Mouse (Mus musculus) neural tube, embryonic 11.5 days (tissue): ENCODE results near the gene Espn. TPM values are rescaled to one million over a fixed set of nuclear protein-coding genes. Genes with fewer than 3 reads are reported as not detected.

Source experiments
- ATAC-seq: fragments of 200-750 bp; cut with Nextera tagmentation; 2 replicates; pipeline ENCODE4 v1.8.0; 2017; ENCODE audit warnings: moderate number of reproducible peaks, mild to moderate bottlenecking, moderate TSS enrichment, moderate library complexity; ENCODE audit not compliant: insufficient read depth, low FRiP score, low TSS enrichment
- DNase-seq: peaks from one replicate; pipeline ENCODE4 v3.0.0-alpha.2; 2015; ENCODE audit warnings: low spot score
- H3K27ac ChIP-seq: fragments of 300-500 bp; sonication (generic); 2 replicates; pipeline ENCODE4 v1.5.1; 2014; ENCODE audit warnings: low read depth, mild to moderate bottlenecking, low read length
- H3K27me3 ChIP-seq: fragments of 300-500 bp; sonication (generic); 2 replicates; pipeline ENCODE4 v1.6.1; 2014; ENCODE audit warnings: mild to moderate bottlenecking, low read length, mixed read lengths; ENCODE audit not compliant: control insufficient read depth, insufficient read depth
- H3K36me3 ChIP-seq: fragments of 300-500 bp; sonication (generic); 2 replicates; pipeline ENCODE4 v1.6.1; 2014; ENCODE audit warnings: mild to moderate bottlenecking, low read length, moderate library complexity, mixed read lengths; ENCODE audit not compliant: control insufficient read depth, insufficient read depth
- H3K4me1 ChIP-seq: fragments of 300-500 bp; sonication (generic); 2 replicates; pipeline ENCODE4 v1.6.1; 2014; ENCODE audit warnings: low read length, mixed read lengths; ENCODE audit not compliant: control insufficient read depth, insufficient read depth
- H3K4me2 ChIP-seq: fragments of 300-500 bp; sonication (generic); 2 replicates; pipeline ENCODE4 v1.6.1; 2014; ENCODE audit warnings: low read depth, mild to moderate bottlenecking, moderate library complexity
- H3K4me3 ChIP-seq: fragments of 300-500 bp; sonication (generic); 2 replicates; pipeline ENCODE4 v1.5.1; 2014; ENCODE audit warnings: low read depth, low read length
- H3K9ac ChIP-seq: fragments of 300-500 bp; sonication (generic); 2 replicates; pipeline ENCODE4 v1.6.1; 2014; ENCODE audit warnings: mild to moderate bottlenecking, low read length
- H3K9me3 ChIP-seq: fragments of 300-500 bp; sonication (generic); 2 replicates; pipeline ENCODE4 v1.6.1; 2016; ENCODE audit warnings: low read length; ENCODE audit not compliant: control insufficient read depth
- WGBS: fragments of 180-500 bp; shearing (Covaris S2); extraction: QIAGEN DNeasy Blood & Tissue Kit; methylation state at CpG from one replicate; pipeline ENCODE4 v1.1.7; 2014; 5-methylcytosine and 5-hydroxymethylcytosine counted together
- polyA plus RNA-seq: library from polyadenylated mRNA; unstranded; fragments of >200 nt; fragmentation: Nextera tagmentation; extraction: Ambion mirVana; gene quantifications from 2 replicates; pipeline ENCODE4 v1.2.1, GENCODE M21; 2014

Gene Espn
- polyA plus RNA-seq, 1 experiment from 2014 or later: 0.48 TPM

DNA sequence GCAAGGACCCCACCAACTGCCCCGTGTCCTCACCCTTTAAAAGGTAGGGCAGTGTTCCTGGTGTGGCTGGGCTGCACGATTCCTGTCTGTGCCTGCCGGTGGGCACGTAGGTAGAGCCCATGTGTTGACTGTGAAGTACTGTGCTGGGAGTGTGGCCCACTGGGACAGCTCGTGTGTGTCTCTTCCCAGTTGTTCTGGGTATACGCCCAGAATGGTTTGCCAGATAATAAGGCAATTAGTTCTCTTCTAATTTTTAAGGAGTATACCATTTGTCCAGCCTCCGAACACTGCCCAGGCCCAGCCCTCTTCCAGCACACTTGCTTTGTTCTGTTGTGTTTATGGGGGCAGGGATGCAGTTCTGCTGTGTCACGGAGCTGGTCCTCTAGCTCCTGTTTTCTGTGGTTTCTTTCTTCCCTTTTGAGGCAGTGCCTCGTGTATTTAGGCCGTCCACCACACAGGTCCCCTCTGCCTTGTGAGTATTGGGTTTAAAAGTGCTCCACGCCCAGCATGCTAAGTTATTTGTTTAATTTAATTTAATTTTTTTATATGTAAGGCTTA, 38.0 kb upstream of the Espn start:
- 58% methylated on average over 11 of the region's 11 CpGs for WGBS
- ATAC-seq: no peak
- no peak overlapping the region for H3K27ac ChIP-seq
- no peaks in the 10 kb centered on the region for H3K36me3 ChIP-seq
- H3K9ac ChIP-seq: 0 out of 2 replicates have a peak overlapping the region, but pooled peaks have one; percentile 4
- no peak for DNase-seq
- no peak overlapping the region for H3K4me3 ChIP-seq
- H3K4me1 ChIP-seq: peaks cover 20% of the 10 kb centered on the region
- no peaks in the 10 kb centered on the region for H3K27me3 ChIP-seq
- H3K4me2 ChIP-seq: no peak overlapping the region
- no peaks in the 10 kb centered on the region for H3K9me3 ChIP-seq

DNA sequence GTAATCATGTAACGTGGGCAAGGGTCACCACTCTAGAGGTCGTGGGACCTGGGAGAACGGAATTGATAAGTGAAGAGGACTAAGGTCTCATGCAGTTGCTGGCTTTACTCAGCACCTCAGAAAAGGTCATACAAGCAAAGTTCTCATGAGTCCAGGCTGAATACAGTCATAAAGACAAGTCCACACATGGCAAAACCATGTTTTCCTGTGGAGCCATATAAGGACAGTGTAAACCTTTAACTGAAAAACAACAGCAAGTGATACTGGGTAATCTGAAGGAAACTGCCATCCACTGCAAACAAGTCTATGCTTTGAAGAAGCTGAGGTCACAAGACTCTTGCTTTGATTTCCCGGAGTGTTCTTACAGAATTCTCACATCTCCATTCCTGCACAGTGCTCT, 37.5 kb upstream of the Espn start:
- 85% methylated on average over 4 of the region's 4 CpGs for WGBS
- H3K9ac ChIP-seq: no peak overlapping the region
- DNase-seq (no peak), ATAC-seq (no peak)
- H3K36me3 ChIP-seq: no peaks in the 10 kb centered on the region
- no peak overlapping the region for H3K4me2 ChIP-seq
- H3K4me3 ChIP-seq: no peak overlapping the region
- H3K4me1 ChIP-seq: peaks cover 23% of the 10 kb centered on the region
- no peaks in the 10 kb centered on the region for H3K9me3 ChIP-seq
- no peaks in the 10 kb centered on the region for H3K27me3 ChIP-seq
- H3K27ac ChIP-seq: no peak overlapping the region

DNA sequence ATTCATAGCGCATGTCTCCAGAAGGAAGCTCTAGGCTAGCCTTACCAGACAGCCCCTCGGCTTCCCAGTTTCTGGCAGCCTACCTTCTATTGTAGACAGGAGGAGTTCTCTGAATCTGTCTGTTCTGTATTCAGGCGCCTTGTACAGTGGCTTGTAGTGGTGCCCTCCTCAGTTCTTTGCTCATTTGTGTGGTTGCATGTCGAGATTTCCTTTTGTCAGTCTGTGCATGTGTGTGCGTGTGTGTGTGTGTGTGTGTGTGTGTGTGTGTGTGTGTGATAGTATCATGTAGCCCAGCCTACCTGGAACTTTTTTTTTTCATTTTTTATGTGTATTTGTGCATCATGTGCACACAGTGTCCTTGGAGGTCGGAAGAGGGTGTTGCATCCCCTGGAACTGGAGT, 36.9 kb upstream of the Espn start:
- ATAC-seq (no peak), DNase-seq (no peak)
- Histone ChIP-seq H3K4me2 (no peak overlapping the region), H3K27ac (no peak overlapping the region), H3K27me3 (no peaks in the 10 kb centered on the region), H3K4me3 (no peak overlapping the region), H3K36me3 (no peaks in the 10 kb centered on the region), H3K4me1 (peaks cover 23% of the 10 kb centered on the region), H3K9ac (no peak overlapping the region), H3K9me3 (no peaks in the 10 kb centered on the region)
- WGBS: 89% methylated on average over 6 of the region's 6 CpGs

DNA sequence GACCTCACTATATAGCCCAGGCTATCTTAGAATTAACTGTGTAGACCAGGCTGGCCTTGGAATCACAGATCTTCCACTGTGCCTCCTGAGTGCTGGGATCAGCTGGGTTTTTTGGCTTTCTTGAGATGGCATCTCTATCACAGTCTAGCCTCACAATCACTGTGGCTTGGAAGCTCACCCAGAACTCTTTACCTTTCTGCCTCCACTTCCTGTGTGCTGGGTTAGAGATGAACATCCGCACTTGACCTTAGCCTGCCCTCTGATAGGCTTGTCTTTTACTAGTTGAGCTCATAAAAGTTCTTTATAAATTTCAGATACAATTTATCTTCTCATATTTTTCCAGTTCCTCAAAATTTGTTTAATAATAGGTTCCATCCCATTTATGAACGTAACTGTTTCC, 36.5 kb upstream of the Espn start:
- Histone ChIP-seq H3K9ac (no peak overlapping the region), H3K9me3 (no peaks in the 10 kb centered on the region), H3K36me3 (no peaks in the 10 kb centered on the region), H3K27me3 (no peaks in the 10 kb centered on the region), H3K27ac (no peak overlapping the region), H3K4me2 (no peak overlapping the region), H3K4me1 (peaks cover 23% of the 10 kb centered on the region), H3K4me3 (no peak overlapping the region)
- DNase-seq (no peak), ATAC-seq (no peak)
- 95% methylated on average over 2 of the region's 2 CpGs for WGBS

DNA sequence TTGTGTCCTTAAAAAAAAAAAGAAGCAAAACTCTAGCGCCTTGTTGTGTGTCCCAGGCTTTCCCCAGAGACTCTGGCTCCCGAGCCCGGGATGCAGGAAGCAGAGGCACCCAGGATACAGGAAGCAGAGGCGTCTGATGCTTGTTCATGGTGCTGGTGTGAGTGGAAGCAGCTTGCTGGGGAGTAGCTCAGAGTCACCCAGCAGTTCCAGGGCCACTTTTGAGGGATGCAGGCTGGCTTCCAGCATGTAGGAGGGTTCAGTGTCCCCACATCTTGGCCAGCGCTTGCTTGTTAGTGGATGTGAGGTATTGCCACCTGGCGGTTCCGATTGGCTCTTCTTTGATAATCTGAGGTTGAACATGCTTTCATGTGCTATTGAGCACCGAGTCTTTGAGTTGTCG, 35.0 kb upstream of the Espn start:
- no peak overlapping the region for H3K9ac ChIP-seq

DNA sequence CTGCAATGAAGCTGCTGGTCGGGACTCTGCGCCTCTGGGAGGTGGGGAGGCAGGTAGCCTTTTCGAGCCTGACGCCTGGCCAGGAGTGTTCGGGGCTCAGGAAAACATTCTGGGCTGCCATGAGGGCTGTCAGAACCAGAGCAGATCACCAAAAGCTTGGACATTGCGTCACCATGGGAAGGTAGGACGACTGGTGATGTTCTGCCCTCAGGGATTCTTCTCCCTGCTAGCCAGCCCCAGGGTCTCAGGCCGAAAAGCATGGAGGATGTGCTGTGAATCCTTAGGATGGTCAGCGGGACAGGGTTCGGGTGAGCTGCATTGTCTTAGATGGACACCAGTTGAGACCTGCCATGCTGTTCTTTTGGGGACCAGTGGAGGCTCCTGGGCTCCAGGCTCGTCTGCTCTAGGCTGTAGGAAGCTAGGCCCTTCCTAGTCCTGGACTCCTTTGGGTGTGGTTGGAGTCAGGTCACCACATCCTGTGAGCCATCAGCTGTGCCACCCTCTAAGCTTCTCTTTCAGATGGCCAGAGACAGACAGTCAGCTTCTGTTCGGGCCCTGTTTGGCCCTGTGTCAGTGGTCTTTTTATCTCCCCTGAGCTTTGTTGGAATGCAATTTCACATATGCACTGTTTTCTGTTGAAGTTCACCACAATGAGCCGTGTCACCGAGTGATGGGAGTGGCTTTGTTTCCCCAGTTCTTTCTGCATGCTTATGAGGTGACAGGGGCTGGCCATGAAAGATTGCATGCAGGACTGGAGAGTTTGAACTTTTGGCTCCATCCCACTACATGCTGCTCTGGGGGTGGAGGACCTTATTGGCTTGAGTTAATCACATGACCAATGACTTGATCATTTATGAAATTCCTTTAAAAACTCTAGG, 34.3 kb upstream of the Espn start:
- no peak overlapping the region for H3K4me3 ChIP-seq
- no peaks in the 10 kb centered on the region for H3K36me3 ChIP-seq
- 50% methylated on average over 14 of the region's 14 CpGs for WGBS
- no peak overlapping the region for H3K27ac ChIP-seq
- peak overlapping the region; percentile 31 for H3K4me2 ChIP-seq
- ATAC-seq (no peak), DNase-seq (peak; percentile 40)
- H3K27me3 ChIP-seq: no peaks in the 10 kb centered on the region
- peak overlapping the region; percentile 44 for H3K9ac ChIP-seq
- H3K9me3 ChIP-seq: no peaks in the 10 kb centered on the region
- H3K4me1 ChIP-seq: peaks cover 23% of the 10 kb centered on the region

More for the DNA sequence above, 35.0 kb upstream of the Espn start:
- ATAC-seq (no peak), DNase-seq (no peak)
- no peaks in the 10 kb centered on the region for H3K36me3 ChIP-seq
- no peak overlapping the region for H3K4me2 ChIP-seq
- H3K27ac ChIP-seq: no peak overlapping the region
- H3K27me3 ChIP-seq: no peaks in the 10 kb centered on the region
- no peaks in the 10 kb centered on the region for H3K9me3 ChIP-seq
- no peak overlapping the region for H3K4me3 ChIP-seq
- 88% methylated on average over 9 of the region's 9 CpGs for WGBS
- peaks cover 23% of the 10 kb centered on the region for H3K4me1 ChIP-seq

DNA sequence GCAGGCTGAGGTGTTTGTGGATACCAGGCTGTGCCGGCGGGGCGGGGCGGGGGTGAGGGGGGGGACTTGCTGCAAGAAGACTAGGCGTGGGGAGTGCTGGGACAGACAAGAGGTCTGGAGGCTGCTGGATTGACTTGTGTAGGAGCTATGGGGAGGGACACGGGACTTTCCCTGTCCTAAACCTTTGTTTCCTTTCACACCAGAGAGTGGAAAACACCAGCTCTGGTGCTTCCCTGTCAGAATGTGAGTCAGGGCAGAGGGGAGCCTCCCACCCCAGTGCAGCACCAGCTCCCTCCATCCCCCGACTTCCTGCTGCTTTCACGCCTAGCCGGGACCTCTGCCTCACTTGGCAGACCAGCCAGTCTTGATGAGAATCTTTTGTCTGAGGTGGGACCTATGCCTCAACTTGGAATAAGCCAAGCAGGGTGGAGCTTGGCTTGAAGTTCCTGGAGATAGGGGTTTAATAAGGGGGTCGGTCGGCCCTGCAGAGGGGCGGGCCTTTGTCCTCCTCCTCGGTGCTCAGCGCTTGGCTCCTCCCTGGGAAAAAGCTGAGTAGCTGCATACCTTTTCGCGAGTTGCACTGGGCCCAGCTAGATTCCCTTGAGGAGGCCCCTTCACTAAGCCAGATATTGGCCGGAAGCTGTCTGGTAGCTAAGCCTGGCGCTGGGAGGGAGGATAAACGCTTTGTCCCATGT, 33.5 kb upstream of the Espn start:
- peak; percentile 41 for DNase-seq
- Histone ChIP-seq H3K27me3 (no peaks in the 10 kb centered on the region), H3K27ac (no peak overlapping the region), H3K4me1 (peaks cover 20% of the 10 kb centered on the region), H3K9me3 (no peaks in the 10 kb centered on the region), H3K4me3 (no peak overlapping the region), H3K36me3 (no peaks in the 10 kb centered on the region), H3K9ac (peak overlapping the region; percentile 44), H3K4me2 (peak overlapping the region; percentile 31)
- 8% methylated on average over 19 of the region's 19 CpGs for WGBS
- peak; percentile 27; the same call in 1 of the 2 replicates for ATAC-seq

DNA sequence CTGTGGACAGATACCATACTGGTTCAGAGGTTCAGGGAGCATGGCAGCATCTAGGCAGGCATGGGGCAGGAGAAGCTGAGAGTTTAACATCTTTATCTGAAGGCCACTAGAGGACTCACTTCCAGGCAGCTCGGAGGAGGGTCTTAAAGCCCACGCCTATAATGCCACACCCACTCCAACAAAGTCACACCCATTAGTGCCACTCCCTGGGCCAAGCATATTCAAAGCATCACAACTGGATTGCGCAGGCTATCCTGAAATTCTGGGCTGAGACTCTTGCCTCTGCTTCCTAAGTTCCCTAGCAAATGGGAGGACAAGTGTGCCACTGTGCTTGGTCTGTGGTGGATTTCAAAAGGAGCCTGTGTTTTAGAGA, 33.0 kb upstream of the Espn start:
- no peaks in the 10 kb centered on the region for H3K27me3 ChIP-seq
- H3K4me2 ChIP-seq: peak overlapping the region; percentile 31
- H3K9ac ChIP-seq: peak overlapping the region; percentile 44
- WGBS: 1% methylated on average over 3 of the region's 3 CpGs
- no peak overlapping the region for H3K4me3 ChIP-seq
- DNase-seq (peak; percentile 50), ATAC-seq (peak; percentile 31; the same call in 1 of the 2 replicates)
- no peaks in the 10 kb centered on the region for H3K36me3 ChIP-seq
- H3K27ac ChIP-seq: no peak overlapping the region
- H3K9me3 ChIP-seq: no peaks in the 10 kb centered on the region
- H3K4me1 ChIP-seq: peaks cover 20% of the 10 kb centered on the region
